Mouse (Mus musculus) CH12.LX (cell line): ENCODE data around the gene Glo1.

Experiments used
- BHLHE40 ChIP-seq: IDR thresholded peaks from 2 replicates; pipeline ENCODE4 v1.6.1; 2011; ENCODE audit warnings: mild to moderate bottlenecking, low read depth, low read length, improper control_type of control experiment
- CHD2 ChIP-seq: IDR thresholded peaks from 2 replicates; pipeline ENCODE4 v1.6.1; 2011; ENCODE audit warnings: low read length, improper control_type of control experiment
- CTCF ChIP-seq, 2 experiments: IDR thresholded peaks in 1 of 2; conservative IDR thresholded peaks in 1 of 2; 2 replicates each; pipeline ENCODE4 v1.5.1; 2011 to 2012; ENCODE audit warnings: low read depth in 2 of 2, low read length in 2 of 2, improper control_type of control experiment in 1 of 2, inconsistent platforms in 1 of 2, mild to moderate bottlenecking in 1 of 2, moderate library complexity in 1 of 2
- E2F4 ChIP-seq: IDR thresholded peaks from 2 replicates; pipeline ENCODE4 v1.6.1; 2011; ENCODE audit warnings: low read depth, low read length, improper control_type of control experiment; ENCODE audit not compliant: insufficient replicate concordance
- EP300 ChIP-seq: IDR thresholded peaks from 2 replicates; pipeline ENCODE4 v1.6.1; 2011; ENCODE audit warnings: low read length, improper control_type of control experiment
- ETS1 ChIP-seq: conservative IDR thresholded peaks from 2 replicates; pipeline ENCODE4 v1.6.1; 2012; ENCODE audit warnings: low read depth, mild to moderate bottlenecking, inconsistent platforms, low read length, improper control_type of control experiment, moderate library complexity
- RCOR1 ChIP-seq: conservative IDR thresholded peaks from 2 replicates; pipeline ENCODE4 v1.6.1; 2012; ENCODE audit warnings: low read depth, mild to moderate bottlenecking, inconsistent platforms, low read length, improper control_type of control experiment
- SIN3A ChIP-seq: IDR thresholded peaks from 2 replicates; pipeline ENCODE4 v1.6.1; 2012; ENCODE audit warnings: low read length, improper control_type of control experiment, inconsistent platforms
- SMC3 ChIP-seq: IDR thresholded peaks from 2 replicates; pipeline ENCODE4 v1.6.1; 2011; ENCODE audit warnings: low read depth, low read length, improper control_type of control experiment

DNA sequence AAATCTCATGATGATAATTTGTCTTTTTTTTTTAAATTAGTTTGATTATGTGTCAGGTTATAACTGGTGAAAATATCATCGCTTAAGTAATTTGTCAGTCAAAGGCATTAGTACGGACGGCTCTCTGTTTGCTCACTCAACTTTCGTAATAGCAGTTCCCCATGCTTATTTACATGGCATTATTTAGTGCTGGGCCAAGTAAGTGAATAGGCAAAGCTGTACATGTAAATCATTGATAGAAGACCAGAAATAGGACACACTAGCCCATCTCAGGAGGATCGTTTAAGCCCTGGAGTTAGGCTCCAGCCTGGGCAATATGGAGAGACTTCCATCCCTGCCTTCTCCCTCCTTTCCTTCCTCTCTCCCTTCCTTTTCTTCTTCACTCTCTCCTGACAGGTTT is 14.2 kb upstream of the Glo1 start:
- TF ChIP-seq BHLHE40 (no peak), CHD2 (no peak), EP300 (no peak), SMC3 (no peak), SIN3A (no peak), RCOR1 (no peak), CTCF (conservative IDR thresholded peaks at IDR 0.05 in 1 of 2, IDR thresholded peaks at IDR 0.05 in 1 of 2; ENCODE audit: low read depth in 2 of 2, low read length in 2 of 2) (no peak), E2F4 (no peak), ETS1 (no peak)
